Mouse (Mus musculus) urinary bladder, postnatal 10 days (tissue): Measurements from ENCODE around the gene Prg2.

Source experiments
- DNase-seq: peaks from one replicate; pipeline ENCODE4 v3.0.0; 2022; ENCODE audit warnings: low spot score

Gene Prg2

DNA sequence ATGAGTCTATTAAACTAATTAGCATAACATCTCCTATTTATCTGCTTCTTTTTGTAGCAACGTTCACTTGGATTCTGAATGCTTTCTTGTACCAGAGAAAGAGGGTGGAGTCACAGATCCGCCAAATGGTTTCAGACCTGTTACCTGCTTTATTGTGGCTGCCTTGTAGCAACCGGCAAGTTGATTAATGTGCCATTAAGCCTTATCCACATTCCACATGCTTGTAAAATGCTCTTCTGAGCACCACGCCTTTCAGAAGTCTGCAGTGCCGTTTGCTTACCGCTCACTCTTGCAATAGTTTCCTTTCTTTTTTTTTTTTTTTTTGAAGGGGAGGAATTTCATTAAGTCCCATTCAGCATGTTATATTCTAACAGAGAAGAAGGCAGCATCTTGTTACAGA is 49.6 kb downstream of the Prg2 start:
- no peak for DNase-seq

DNA sequence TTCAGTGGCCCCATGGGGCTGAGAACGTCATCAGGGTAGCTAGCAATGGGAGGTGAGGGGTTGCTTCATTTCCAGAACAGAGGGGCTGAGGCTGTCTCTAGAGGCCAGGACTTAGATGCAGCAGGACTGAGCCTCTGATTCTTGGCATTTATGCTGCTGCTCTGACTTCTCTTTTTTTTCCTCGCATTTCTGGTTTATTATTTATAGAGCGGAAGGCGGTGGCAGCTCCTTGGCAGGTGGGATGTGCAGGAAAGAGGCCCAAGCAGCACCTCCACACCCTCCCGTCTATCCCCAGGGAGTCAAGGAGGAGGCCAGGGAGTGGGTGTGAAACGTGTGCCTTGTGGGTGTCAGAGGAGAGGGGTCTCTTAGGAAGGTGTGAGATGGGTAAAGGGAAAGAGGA is 50.7 kb downstream of the Prg2 start:
- DNase-seq, result no peak

DNA sequence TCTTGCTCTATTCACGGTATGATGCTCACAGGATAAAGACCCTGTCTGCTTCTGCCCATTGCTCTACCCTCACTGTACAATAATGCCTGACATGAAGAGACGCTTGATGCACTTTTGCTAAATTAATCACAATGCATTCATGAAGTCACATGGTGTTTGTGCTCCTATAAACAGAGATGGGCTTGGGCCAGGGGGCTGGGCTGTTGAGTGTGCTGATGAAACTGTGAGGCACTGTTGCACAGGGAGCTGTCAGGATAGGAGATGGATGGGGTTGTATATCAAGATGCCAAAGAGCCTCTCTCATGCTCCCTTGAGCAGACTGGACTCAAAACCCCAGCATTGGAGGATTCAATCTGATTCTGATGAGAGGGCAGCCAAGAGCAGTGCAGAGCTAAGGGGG is 52.9 kb downstream of the Prg2 start:
- DNase-seq, result no peak
